Mouse (Mus musculus) hindbrain, embryonic 16.5 days (tissue): ENCODE measurements around the gene Tuba8. TPM values are rescaled to one million over a fixed set of nuclear protein-coding genes. Genes with fewer than 3 reads are reported as not detected.

Experiments
- ATAC-seq: fragments of 200-750 bp; cut with Nextera tagmentation; 2 replicates; pipeline ENCODE4 v1.8.0; 2017; ENCODE audit warnings: moderate TSS enrichment, moderate library complexity
- H3K27ac ChIP-seq: fragments of 300-500 bp; sonication (generic); 2 replicates; pipeline ENCODE4 v1.5.1; 2014; ENCODE audit warnings: low read depth, mild to moderate bottlenecking, control low read depth, low read length, moderate library complexity
- H3K27me3 ChIP-seq: fragments of 300-500 bp; sonication (generic); replicated peaks from 2 replicates; pipeline ENCODE4 v1.6.1; 2014; ENCODE audit warnings: low read length; ENCODE audit not compliant: control insufficient read depth, insufficient read depth
- H3K36me3 ChIP-seq: fragments of 300-500 bp; sonication (generic); 2 replicates; pipeline ENCODE4 v1.6.1; 2014; ENCODE audit warnings: mild to moderate bottlenecking, low read length, moderate library complexity, mixed read lengths; ENCODE audit not compliant: control insufficient read depth, insufficient read depth
- H3K4me1 ChIP-seq: fragments of 300-500 bp; sonication (generic); 2 replicates; pipeline ENCODE4 v1.6.1; 2014; ENCODE audit warnings: low read depth, low read length; ENCODE audit not compliant: control insufficient read depth, insufficient read depth
- H3K4me2 ChIP-seq: fragments of 300-500 bp; sonication (generic); 2 replicates; pipeline ENCODE4 v1.6.1; 2014; ENCODE audit warnings: mild to moderate bottlenecking, low read length, control low read depth, moderate library complexity
- H3K4me3 ChIP-seq: fragments of 300-500 bp; sonication (generic); 2 replicates; pipeline ENCODE4 v1.5.1; 2014; ENCODE audit warnings: mild to moderate bottlenecking, low read length, control low read depth, moderate library complexity
- H3K9ac ChIP-seq: fragments of 300-500 bp; sonication (generic); 2 replicates; pipeline ENCODE4 v1.6.1; 2014; ENCODE audit warnings: low read depth, mild to moderate bottlenecking, control low read depth, low read length, moderate library complexity
- H3K9me3 ChIP-seq: fragments of 300-500 bp; sonication (generic); 2 replicates; pipeline ENCODE4 v1.6.1; 2014; ENCODE audit warnings: mild to moderate bottlenecking, low read length, moderate library complexity; ENCODE audit not compliant: control insufficient read depth
- WGBS: fragments of 180-500 bp; shearing (Covaris S2); extraction: QIAGEN DNeasy Blood & Tissue Kit; methylation state at CpG from one replicate; pipeline ENCODE4 v1.1.7; 2014; 5-methylcytosine and 5-hydroxymethylcytosine counted together
- polyA plus RNA-seq: library from polyadenylated mRNA; unstranded; fragments of >200 nt; fragmentation: Nextera tagmentation; extraction: Ambion mirVana; gene quantifications from 2 replicates; pipeline ENCODE4 v1.2.1, GENCODE M21; 2015

The Tuba8 gene
- polyA plus RNA-seq, 1 experiment from 2014 or later = 1.8 TPM

DNA sequence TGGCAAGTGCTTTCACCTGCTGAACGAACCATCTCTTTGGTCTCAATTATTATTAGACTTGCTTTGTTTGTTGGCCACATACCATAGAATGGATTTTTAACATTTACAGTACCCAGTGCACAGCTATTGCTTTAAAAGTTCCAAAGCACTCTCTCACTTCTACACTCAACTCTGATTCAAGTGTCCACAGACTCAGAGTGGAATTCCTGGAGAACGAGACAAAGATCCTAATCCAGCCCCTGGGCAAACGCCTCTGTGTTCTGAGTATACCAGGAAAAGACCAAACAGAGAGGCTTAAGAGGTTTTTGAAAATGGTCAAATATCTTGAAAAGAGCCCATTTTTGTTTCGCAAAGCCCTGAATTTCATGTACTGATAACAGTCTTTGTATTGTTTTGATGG, 2.5 kb downstream of the Tuba8 start:
- Histone ChIP-seq H3K27ac (no peak overlapping the region), H3K36me3 (no peaks in the 10 kb centered on the region), H3K4me1 (peaks cover 11% of the 10 kb centered on the region), H3K4me2 (no peak overlapping the region), H3K27me3 (peaks cover 3% of the 10 kb centered on the region; the same call in 1 of the 2 replicates), H3K9me3 (no peaks in the 10 kb centered on the region), H3K4me3 (no peak overlapping the region), H3K9ac (no peak overlapping the region)
- ATAC-seq = no peak
- 88% methylated on average over 4 of the region's 4 CpGs for WGBS

DNA sequence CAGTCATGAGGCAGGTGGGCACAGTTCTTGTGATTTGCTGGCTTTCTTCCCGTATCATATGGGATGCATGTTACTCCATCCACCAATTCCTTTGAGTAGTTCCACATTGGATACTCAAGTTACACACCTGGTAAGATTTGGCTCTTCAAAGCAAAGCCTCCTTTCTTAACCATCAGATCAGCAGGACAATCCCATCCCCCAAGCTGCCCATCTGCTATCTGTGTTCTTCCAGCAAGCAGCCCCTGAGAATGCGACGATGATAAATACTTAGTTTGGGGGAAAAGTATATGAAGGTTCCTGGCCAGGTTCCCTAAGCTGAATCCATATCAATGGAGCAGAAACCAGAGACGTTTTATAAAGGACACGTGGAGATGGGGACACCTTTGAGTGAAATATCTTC, 3.7 kb downstream of the Tuba8 start:
- H3K9me3 ChIP-seq = no peaks in the 10 kb centered on the region
- WGBS = 88% methylated on average over 5 of the region's 5 CpGs
- ATAC-seq = no peak
- H3K27ac ChIP-seq = no peak overlapping the region
- H3K4me3 ChIP-seq = no peak overlapping the region
- no peaks in the 10 kb centered on the region for H3K36me3 ChIP-seq
- peaks cover 11% of the 10 kb centered on the region for H3K4me1 ChIP-seq
- H3K4me2 ChIP-seq = no peak overlapping the region
- peaks cover 3% of the 10 kb centered on the region; the same call in 1 of the 2 replicates for H3K27me3 ChIP-seq
- no peak overlapping the region for H3K9ac ChIP-seq

GRCm38 (mm10) chr6:121214667-121215330, 4.3 kb downstream of the Tuba8 start:
- no peaks in the 10 kb centered on the region for H3K36me3 ChIP-seq
- H3K4me3 ChIP-seq = no peak overlapping the region
- WGBS = 83% methylated on average over 8 of the region's 8 CpGs
- no peak overlapping the region for H3K4me2 ChIP-seq
- H3K9ac ChIP-seq = no peak overlapping the region
- no peaks in the 10 kb centered on the region for H3K9me3 ChIP-seq
- H3K4me1 ChIP-seq = peaks cover 11% of the 10 kb centered on the region
- H3K27ac ChIP-seq = no peak overlapping the region
- no peak for ATAC-seq
- no peaks in the 10 kb centered on the region; the same call in 1 of the 2 replicates for H3K27me3 ChIP-seq

DNA sequence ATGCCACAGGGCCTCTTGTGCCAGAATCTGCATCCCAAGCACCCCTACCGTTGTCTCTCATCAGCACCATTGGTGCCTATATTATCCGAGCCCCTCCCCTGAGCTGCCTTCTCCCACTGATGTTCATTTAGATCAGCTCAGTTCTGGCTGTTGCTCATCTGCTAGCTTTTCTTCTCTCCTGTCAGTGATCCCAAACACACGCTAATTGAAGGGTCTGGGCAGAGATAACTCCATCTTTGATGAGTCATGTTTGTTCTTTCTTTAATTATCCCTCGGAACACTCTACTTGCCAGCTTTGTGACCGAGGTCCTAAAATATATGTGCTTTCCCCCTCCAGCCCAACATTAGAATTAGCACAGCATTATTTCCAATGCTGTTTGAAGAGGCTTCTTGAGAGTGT, 4.8 kb downstream of the Tuba8 start:
- ATAC-seq = no peak
- Histone ChIP-seq H3K27ac (no peak overlapping the region), H3K27me3 (no peaks in the 10 kb centered on the region; the same call in 1 of the 2 replicates), H3K9ac (no peak overlapping the region), H3K4me3 (no peak overlapping the region), H3K4me1 (peaks cover 11% of the 10 kb centered on the region), H3K36me3 (no peaks in the 10 kb centered on the region), H3K9me3 (no peaks in the 10 kb centered on the region), H3K4me2 (no peak overlapping the region)
- WGBS = 85% methylated on average over 5 of the region's 5 CpGs

GRCm38 (mm10) chr6:121215896-121216295, 5.4 kb downstream of the Tuba8 start:
- no peak overlapping the region for H3K4me2 ChIP-seq

DNA sequence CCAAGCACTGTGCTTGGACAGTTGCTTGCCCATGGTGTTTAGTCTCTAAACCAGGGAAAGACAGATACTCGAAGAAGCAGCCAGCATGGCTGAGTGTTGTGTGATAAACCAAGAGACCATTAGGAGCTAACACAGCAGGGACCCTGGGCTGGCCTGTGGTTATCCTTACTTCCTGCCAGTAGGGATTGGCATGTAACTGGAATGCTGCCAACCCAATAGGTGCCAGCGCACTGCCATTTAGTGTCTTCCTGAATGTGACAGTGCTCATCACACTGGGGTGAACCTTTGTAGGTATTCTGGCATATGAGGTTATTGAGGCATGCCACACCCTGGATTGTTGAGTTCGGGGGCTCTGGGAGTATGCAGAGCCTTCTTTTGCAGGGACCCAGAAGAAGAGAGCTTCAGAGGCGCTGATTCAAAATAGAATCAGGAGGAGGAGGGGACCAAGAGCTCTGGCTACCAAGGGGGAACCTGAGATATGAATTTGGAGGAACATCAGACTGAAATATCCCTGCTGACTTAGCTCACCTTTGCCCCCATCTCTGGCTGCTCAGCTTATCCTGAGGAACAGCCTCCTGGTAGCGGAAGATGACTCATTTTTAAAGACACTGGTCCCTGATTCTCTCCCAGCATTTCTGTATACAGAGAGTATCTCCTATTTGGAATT, 6.2 kb downstream of the Tuba8 start:
- Histone ChIP-seq H3K27ac (no peak overlapping the region), H3K4me2 (no peak overlapping the region), H3K27me3 (no peaks in the 10 kb centered on the region; the same call in 1 of the 2 replicates), H3K9ac (no peak overlapping the region), H3K9me3 (no peaks in the 10 kb centered on the region), H3K4me3 (no peak overlapping the region), H3K4me1 (no peaks in the 10 kb centered on the region), H3K36me3 (no peaks in the 10 kb centered on the region)
- no peak for ATAC-seq
- WGBS = 76% methylated on average over 5 of the region's 5 CpGs

More at GRCm38 (mm10) chr6:121215896-121216295, 5.4 kb downstream of the Tuba8 start:
- H3K4me1 ChIP-seq = peaks cover 6% of the 10 kb centered on the region
- H3K9ac ChIP-seq = no peak overlapping the region
- WGBS = 83% methylated on average over 6 of the region's 6 CpGs
- no peak overlapping the region for H3K4me3 ChIP-seq
- H3K27me3 ChIP-seq = no peaks in the 10 kb centered on the region; the same call in 1 of the 2 replicates
- no peak for ATAC-seq
- H3K9me3 ChIP-seq = no peaks in the 10 kb centered on the region
- H3K36me3 ChIP-seq = no peaks in the 10 kb centered on the region
- H3K27ac ChIP-seq = no peak overlapping the region

DNA sequence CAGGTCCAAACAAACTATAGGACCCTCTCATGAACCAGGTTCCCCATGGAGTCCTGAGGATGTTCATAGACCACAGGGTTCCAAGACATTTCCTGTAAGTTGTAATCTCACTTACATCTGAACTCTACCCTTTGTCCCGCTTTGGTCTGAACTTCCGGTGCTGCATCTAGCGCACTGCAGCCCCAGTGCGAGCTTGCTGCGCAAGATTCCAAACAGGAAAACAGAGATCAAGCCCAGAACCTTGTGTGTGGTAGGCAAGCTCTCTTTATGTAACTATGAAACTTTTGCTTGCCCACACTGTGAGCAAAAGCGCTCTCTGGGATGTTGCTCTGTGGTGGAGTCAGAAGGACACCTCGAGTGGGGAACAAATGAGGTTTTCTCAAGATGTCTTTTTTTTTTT, 7.5 kb downstream of the Tuba8 start:
- no peak overlapping the region for H3K9ac ChIP-seq
- H3K4me2 ChIP-seq = no peak overlapping the region
- 94% methylated on average over 7 of the region's 7 CpGs for WGBS
- no peaks in the 10 kb centered on the region for H3K36me3 ChIP-seq
- H3K27ac ChIP-seq = no peak overlapping the region
- no peaks in the 10 kb centered on the region for H3K9me3 ChIP-seq
- H3K4me1 ChIP-seq = no peaks in the 10 kb centered on the region
- H3K4me3 ChIP-seq = no peak overlapping the region
- ATAC-seq = no peak
- H3K27me3 ChIP-seq = no peaks in the 10 kb centered on the region

- Histone ChIP-seq H3K27ac (no peak overlapping the region), H3K4me3 (no peak overlapping the region), H3K4me1 (no peaks in the 10 kb centered on the region), H3K9me3 (no peaks in the 10 kb centered on the region), H3K4me2 (no peak overlapping the region), H3K9ac (no peak overlapping the region), H3K36me3 (no peaks in the 10 kb centered on the region), H3K27me3 (no peaks in the 10 kb centered on the region)
- 81% methylated on average over 4 of the region's 4 CpGs for WGBS
- no peak for ATAC-seq
Measured at GRCm38 (mm10) chr6:121219406-121219805, 8.9 kb downstream of the Tuba8 start.

GRCm38 (mm10) chr6:121220181-121220580, 9.7 kb downstream of the Tuba8 start:
- no peak overlapping the region for H3K27ac ChIP-seq
- H3K9ac ChIP-seq = no peak overlapping the region
- no peaks in the 10 kb centered on the region for H3K36me3 ChIP-seq
- H3K4me3 ChIP-seq = no peak overlapping the region
- 93% methylated on average over 10 of the region's 10 CpGs for WGBS
- H3K27me3 ChIP-seq = no peaks in the 10 kb centered on the region
- H3K4me2 ChIP-seq = no peak overlapping the region
- H3K9me3 ChIP-seq = no peaks in the 10 kb centered on the region
- no peaks in the 10 kb centered on the region for H3K4me1 ChIP-seq
- no peak for ATAC-seq
